Mouse (Mus musculus) mouse trophoblast stem cell (cell line): ENCODE results near the gene Kcng3.

Source experiments
- in situ Hi-C, 2 experiments: fragments of 300-500 bp; cut with MseI, MboI; formaldehyde crosslinking; loops; 2 replicates in 1 of 2; 3 replicates in 1 of 2; pipeline ENCODE4 v1.15.1; 2025

Kcng3 gene

GRCm38 (mm10) chr17:83630787-83631678 lies 662 bp downstream of the Kcng3 start:
- in situ Hi-C loops, result loop anchor here (10.0 kb wide), 1 partner anchor 224 kb away; no protein-coding TSS in a partner anchor

DNA sequence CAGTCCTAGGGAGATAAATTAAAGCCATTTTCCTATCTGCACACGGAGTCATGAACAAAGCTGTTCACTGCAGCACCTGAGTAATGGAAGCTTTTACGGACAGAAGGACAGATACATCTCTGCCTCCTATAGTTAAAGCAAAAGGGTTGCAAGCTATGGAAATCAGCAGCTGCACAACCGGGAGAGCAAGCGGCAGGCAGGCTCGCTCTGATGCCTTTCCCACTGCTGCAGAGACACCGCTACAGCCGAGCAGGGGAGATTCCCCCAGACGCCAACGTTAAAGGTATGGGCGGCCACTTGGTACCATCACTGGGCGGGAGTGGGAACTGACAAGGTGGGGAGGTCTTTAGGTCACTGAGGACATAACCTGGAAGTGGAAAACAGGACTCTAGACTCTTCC lies 17.8 kb downstream of the Kcng3 start:
- in situ Hi-C loops, result no loop called here

- in situ Hi-C loops, result no loop called here
Measured at GRCm38 (mm10) chr17:83609532-83609931, 22.2 kb downstream of the Kcng3 start.

- in situ Hi-C loops, result no loop called here
Measured at GRCm38 (mm10) chr17:83600976-83601375, 30.7 kb downstream of the Kcng3 start.

GRCm38 (mm10) chr17:83595966-83596365 lies 35.7 kb downstream of the Kcng3 start:
- in situ Hi-C loops, result no loop called here

GRCm38 (mm10) chr17:83594526-83594925 lies 37.2 kb downstream of the Kcng3 start:
- in situ Hi-C loops, result no loop called here

- in situ Hi-C loops, result no loop called here
Measured at GRCm38 (mm10) chr17:83593396-83593795, 38.3 kb downstream of the Kcng3 start.

GRCm38 (mm10) chr17:83588663-83589341 lies 42.9 kb downstream of the Kcng3 start:
- in situ Hi-C loops, result no loop called here

DNA sequence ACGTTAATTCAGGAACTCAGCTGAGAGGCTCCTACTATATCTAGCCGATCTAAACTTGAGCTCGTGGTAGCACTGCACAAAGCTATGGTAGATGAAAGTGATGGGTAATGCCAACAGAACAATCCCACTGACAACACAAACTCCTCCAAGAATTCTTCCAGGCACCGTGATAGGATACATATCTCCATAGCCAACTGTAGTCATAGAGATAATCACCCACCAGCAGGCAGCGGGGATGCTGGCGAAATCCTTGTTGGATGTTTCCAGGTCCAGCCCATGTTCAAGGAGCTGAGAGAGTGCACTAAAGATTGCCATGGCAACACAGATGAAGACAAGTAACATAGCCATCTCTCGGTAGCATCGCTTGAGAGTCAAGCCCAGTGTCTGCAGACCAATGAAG lies 44.0 kb downstream of the Kcng3 start:
- in situ Hi-C loops, result no loop called here

- in situ Hi-C loops, result no loop called here
Measured at GRCm38 (mm10) chr17:83582585-83582984, 49.1 kb downstream of the Kcng3 start.

DNA sequence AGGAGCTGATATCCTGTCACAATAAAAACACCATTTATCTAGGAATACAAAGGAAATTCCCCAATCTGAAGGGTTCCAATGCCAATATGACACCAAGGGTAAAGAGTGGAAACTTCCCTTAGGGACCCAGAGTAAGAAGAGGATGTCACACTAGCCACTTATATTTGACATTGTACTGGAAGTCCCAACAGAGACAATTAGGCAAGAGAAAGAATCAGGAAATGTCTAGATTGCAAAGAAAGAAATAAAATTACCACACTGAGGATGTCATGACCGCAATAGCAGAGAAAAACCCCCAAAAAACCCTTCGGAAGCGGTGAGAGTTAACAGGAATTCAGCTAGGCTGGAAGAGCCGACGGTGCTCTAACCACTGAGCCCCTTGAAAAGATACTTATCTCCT lies 51.0 kb downstream of the Kcng3 start:
- in situ Hi-C loops, result no loop called here

DNA sequence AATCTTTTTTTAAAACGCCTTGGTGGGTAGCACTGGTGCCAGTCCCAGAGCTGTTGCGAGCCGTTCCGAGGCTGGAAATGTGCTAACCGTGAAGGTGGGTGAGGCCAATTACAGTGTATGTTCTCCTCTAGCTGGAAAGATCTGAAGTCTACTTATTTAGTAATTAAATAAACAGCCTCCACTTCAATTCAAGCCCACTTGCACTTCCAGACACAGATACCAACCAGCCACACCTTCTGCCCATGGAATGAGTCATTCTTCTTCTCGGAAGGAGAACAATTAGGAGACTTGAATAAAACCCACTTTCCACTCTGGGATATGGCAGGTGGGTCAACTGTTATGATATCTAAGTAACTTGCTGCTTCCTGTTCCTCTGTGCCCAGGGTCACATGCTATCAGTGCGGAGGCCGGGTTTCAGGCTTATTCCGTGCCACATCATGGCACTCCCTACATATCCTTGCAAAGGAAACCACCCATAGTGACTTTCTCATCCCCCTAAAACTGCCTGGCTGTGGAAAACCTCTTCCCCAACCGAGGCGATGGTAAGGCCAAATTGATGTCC lies 54.8 kb downstream of the Kcng3 start:
- in situ Hi-C loops, result no loop called here

DNA sequence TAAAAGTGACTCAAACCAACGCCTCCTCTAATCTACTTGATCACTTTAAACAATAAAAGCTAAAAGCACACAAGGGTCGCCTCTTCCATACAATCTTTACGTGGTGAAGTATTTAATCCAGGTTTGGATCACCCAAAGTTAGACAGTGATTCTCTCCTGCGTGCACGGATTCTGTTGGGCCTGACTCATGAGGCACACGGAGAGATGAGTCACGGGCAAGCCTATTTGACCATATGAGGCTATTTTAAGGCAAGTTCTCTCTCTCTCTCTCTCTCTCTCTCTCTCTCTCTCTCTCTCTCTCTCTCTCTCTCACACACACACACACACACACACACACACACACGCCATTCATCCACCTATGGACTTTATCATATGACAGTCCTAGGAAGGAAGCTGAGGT lies 57.1 kb downstream of the Kcng3 start:
- in situ Hi-C loops, result no loop called here

GRCm38 (mm10) chr17:83573128-83573527 lies 58.6 kb downstream of the Kcng3 start:
- in situ Hi-C loops, result no loop called here

GRCm38 (mm10) chr17:83572366-83572765 lies 59.3 kb downstream of the Kcng3 start:
- in situ Hi-C loops, result no loop called here

DNA sequence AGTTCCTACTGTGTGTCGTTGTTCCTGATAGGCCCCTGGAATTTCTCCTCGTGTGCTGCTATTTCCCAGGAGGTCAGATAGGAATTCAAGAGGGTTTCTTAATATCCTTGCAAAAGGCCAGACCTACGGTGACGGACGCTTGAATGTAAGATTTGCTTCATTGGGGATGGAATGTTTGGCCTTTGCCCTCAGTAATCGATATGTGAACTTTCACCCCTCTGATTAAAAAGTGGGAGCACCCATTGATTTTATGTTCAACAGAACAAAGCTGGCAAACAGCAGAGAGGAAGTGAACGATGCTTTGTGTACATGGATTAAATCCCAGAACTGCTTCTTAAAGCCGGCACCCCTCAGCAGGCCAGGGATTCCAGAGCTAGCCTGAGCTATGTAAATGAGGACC lies 64.3 kb downstream of the Kcng3 start:
- in situ Hi-C loops, result no loop called here

DNA sequence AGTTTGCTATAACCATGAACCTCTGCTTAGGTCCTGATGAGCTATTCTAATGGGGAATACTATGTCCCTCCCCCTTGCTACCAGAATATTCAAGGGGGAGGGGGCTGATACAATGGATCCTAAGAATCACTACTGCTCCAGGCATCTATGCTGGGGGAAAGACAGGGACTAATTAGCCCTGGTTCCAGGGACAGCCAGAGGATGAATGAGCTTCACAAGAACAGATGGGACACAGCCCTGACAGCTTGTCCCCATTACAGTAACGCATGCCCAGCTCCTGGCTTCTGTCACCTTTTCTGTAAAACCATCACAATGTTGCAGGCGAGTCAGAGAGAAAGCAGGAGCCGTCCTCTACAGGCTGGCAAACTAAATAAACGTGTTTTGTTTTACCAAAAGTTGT lies 66.2 kb downstream of the Kcng3 start:
- in situ Hi-C loops, result no loop called here

- in situ Hi-C loops, result no loop called here
Measured at GRCm38 (mm10) chr17:83564119-83564820, 67.4 kb downstream of the Kcng3 start.

- in situ Hi-C loops, result no loop called here
Measured at GRCm38 (mm10) chr17:83563703-83564111, 68.0 kb downstream of the Kcng3 start.

GRCm38 (mm10) chr17:83562153-83563010 lies 69.3 kb downstream of the Kcng3 start:
- in situ Hi-C loops, result no loop called here

DNA sequence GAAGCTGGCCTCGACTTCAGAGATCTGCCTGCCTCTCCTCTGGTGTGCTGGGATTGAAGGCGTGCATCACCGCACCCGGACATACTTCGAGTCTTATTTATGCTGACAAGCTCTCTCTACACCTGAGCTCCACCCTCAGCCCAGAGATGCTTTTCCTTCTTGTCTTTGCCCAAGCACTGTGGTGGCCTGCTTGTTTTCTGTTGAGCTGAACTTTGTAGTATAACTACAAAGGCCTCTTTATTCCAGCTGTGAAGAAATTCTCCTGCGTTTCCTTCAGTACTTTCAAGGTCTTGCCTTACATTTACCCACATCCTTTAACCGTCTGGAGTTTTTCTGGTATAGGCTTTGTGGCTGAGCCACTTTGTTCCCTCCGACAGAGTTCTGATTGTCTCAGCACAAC lies 72.6 kb downstream of the Kcng3 start:
- in situ Hi-C loops, result no loop called here
